Mouse (Mus musculus) heart, embryonic 16.5 days (tissue): ENCODE results near the gene Dspp. TPM values are rescaled to one million over a fixed set of nuclear protein-coding genes. Genes with fewer than 3 reads are reported as not detected.

Source experiments
- ATAC-seq: fragments of 200-750 bp; cut with Nextera tagmentation; replicated peaks from 2 replicates; pipeline ENCODE4 v1.8.0; 2017; ENCODE audit warnings: moderate number of reproducible peaks; ENCODE audit not compliant: insufficient read depth, low FRiP score; ENCODE audit errors: extremely low read depth
- H3K27ac ChIP-seq: fragments of 300-500 bp; sonication (generic); 2 replicates; pipeline ENCODE4 v1.5.1; 2014; ENCODE audit warnings: mild to moderate bottlenecking, low read length, control low read depth, moderate library complexity
- H3K27me3 ChIP-seq: fragments of 300-500 bp; sonication (generic); 2 replicates; pipeline ENCODE4 v1.6.1; 2014; ENCODE audit warnings: low read length, mixed read lengths; ENCODE audit not compliant: control insufficient read depth, insufficient read depth
- H3K36me3 ChIP-seq: fragments of 300-500 bp; sonication (generic); 2 replicates; pipeline ENCODE4 v1.6.1; 2014; ENCODE audit not compliant: control insufficient read depth, insufficient read depth
- H3K4me1 ChIP-seq: fragments of 300-500 bp; sonication (generic); 2 replicates; pipeline ENCODE4 v1.6.1; 2014; ENCODE audit warnings: low read length, mixed read lengths; ENCODE audit not compliant: control insufficient read depth, insufficient read depth
- H3K4me2 ChIP-seq: fragments of 300-500 bp; sonication (generic); 2 replicates; pipeline ENCODE4 v1.6.1; 2014; ENCODE audit warnings: low read depth, mild to moderate bottlenecking, control low read depth, low read length
- H3K4me3 ChIP-seq: fragments of 300-500 bp; sonication (generic); 2 replicates; pipeline ENCODE4 v1.5.1; 2014; ENCODE audit warnings: mild to moderate bottlenecking, control low read depth, low read length
- H3K9ac ChIP-seq: fragments of 300-500 bp; sonication (generic); 2 replicates; pipeline ENCODE4 v1.6.1; 2014; ENCODE audit warnings: low read length, control low read depth
- H3K9me3 ChIP-seq: fragments of 300-500 bp; sonication (generic); replicated peaks from 2 replicates; pipeline ENCODE4 v1.6.1; 2016; ENCODE audit warnings: low read length; ENCODE audit not compliant: control insufficient read depth
- WGBS: fragments of 180-500 bp; shearing (Covaris S2); extraction: QIAGEN DNeasy Blood & Tissue Kit; methylation state at CpG from one replicate; pipeline ENCODE4 v1.1.7; 2014; 5-methylcytosine and 5-hydroxymethylcytosine counted together
- polyA plus RNA-seq: library from polyadenylated mRNA; unstranded; fragments of >200 nt; fragmentation: Nextera tagmentation; extraction: Ambion mirVana; gene quantifications from 2 replicates; pipeline ENCODE4 v1.2.1, GENCODE M21; 2015

The Dspp gene
- polyA plus RNA-seq, 1 experiment from 2014 or later: not detected

- H3K36me3 ChIP-seq: no peaks in the 10 kb centered on the region
- no peak overlapping the region for H3K27ac ChIP-seq
- no peak for ATAC-seq
- H3K4me2 ChIP-seq: no peak overlapping the region
- no peak overlapping the region for H3K9ac ChIP-seq
- 65% methylated on average over 10 of the region's 10 CpGs for WGBS
- H3K4me1 ChIP-seq: no peaks in the 10 kb centered on the region
- H3K4me3 ChIP-seq: no peak overlapping the region
- no peaks in the 10 kb centered on the region for H3K27me3 ChIP-seq
- no peaks in the 10 kb centered on the region for H3K9me3 ChIP-seq
Measured at GRCm38 (mm10) chr5:104137920-104138541, 32.5 kb upstream of the Dspp start.

GRCm38 (mm10) chr5:104141067-104141466 is 29.4 kb upstream of the Dspp start:
- Histone ChIP-seq H3K4me3 (no peak overlapping the region), H3K36me3 (no peaks in the 10 kb centered on the region), H3K9ac (no peak overlapping the region), H3K4me1 (no peaks in the 10 kb centered on the region), H3K27me3 (no peaks in the 10 kb centered on the region), H3K9me3 (no peaks in the 10 kb centered on the region), H3K4me2 (no peak overlapping the region), H3K27ac (no peak overlapping the region)
- WGBS: 69% methylated on average over 2 of the region's 2 CpGs
- no peak for ATAC-seq

DNA sequence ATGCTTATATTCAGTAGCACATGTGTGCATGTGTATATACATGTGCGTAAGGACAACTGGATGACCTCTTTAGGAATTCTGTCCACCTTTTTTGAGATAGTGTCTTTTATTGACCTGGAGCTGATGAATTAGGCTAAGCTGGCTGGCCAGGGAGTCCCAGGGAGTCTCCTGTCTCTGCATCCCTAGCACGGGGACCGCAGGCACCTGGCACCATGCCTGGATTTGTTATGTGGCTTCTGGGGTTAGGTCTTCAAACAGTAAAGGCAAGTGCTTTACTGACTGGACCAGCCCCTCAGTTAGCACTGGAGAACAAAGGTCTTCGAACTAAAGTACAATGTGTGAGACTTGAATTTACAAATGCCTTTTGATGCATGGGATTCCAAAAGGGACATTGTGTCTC is 26.5 kb upstream of the Dspp start:
- Histone ChIP-seq H3K4me1 (no peaks in the 10 kb centered on the region), H3K4me2 (no peak overlapping the region), H3K27me3 (no peaks in the 10 kb centered on the region), H3K9ac (no peak overlapping the region), H3K4me3 (no peak overlapping the region), H3K27ac (no peak overlapping the region), H3K9me3 (no peaks in the 10 kb centered on the region), H3K36me3 (no peaks in the 10 kb centered on the region)
- WGBS: 74% methylated on average over 4 of the region's 4 CpGs
- ATAC-seq: no peak

GRCm38 (mm10) chr5:104149349-104149748 is 21.2 kb upstream of the Dspp start:
- Histone ChIP-seq H3K9ac (no peak overlapping the region), H3K4me2 (no peak overlapping the region), H3K9me3 (peaks cover 4% of the 10 kb centered on the region; the same call in 1 of the 2 replicates), H3K4me1 (no peaks in the 10 kb centered on the region), H3K36me3 (no peaks in the 10 kb centered on the region), H3K27ac (no peak overlapping the region; the same call in 1 of the 2 replicates), H3K4me3 (no peak overlapping the region), H3K27me3 (no peaks in the 10 kb centered on the region)
- no peak; the same call in 1 of the 2 replicates for ATAC-seq
- WGBS: 54% methylated on average over 7 of the region's 7 CpGs

GRCm38 (mm10) chr5:104150196-104150595 is 20.3 kb upstream of the Dspp start:
- Histone ChIP-seq H3K36me3 (no peaks in the 10 kb centered on the region), H3K27me3 (no peaks in the 10 kb centered on the region), H3K27ac (no peak overlapping the region), H3K9ac (no peak overlapping the region), H3K4me2 (no peak overlapping the region), H3K4me1 (no peaks in the 10 kb centered on the region), H3K4me3 (no peak overlapping the region), H3K9me3 (peaks cover 4% of the 10 kb centered on the region; the same call in 1 of the 2 replicates)
- no peak for ATAC-seq
- 81% methylated on average over 6 of the region's 6 CpGs for WGBS

- no peaks in the 10 kb centered on the region for H3K27me3 ChIP-seq
- no peaks in the 10 kb centered on the region for H3K9me3 ChIP-seq
- no peak overlapping the region for H3K4me2 ChIP-seq
- H3K4me1 ChIP-seq: no peaks in the 10 kb centered on the region
- no peak overlapping the region for H3K27ac ChIP-seq
- H3K9ac ChIP-seq: no peak overlapping the region
- H3K36me3 ChIP-seq: no peaks in the 10 kb centered on the region
- WGBS: 69% methylated on average over 7 of the region's 7 CpGs
- ATAC-seq: no peak
- no peak overlapping the region for H3K4me3 ChIP-seq
Measured at GRCm38 (mm10) chr5:104157701-104158100, 12.8 kb upstream of the Dspp start.

DNA sequence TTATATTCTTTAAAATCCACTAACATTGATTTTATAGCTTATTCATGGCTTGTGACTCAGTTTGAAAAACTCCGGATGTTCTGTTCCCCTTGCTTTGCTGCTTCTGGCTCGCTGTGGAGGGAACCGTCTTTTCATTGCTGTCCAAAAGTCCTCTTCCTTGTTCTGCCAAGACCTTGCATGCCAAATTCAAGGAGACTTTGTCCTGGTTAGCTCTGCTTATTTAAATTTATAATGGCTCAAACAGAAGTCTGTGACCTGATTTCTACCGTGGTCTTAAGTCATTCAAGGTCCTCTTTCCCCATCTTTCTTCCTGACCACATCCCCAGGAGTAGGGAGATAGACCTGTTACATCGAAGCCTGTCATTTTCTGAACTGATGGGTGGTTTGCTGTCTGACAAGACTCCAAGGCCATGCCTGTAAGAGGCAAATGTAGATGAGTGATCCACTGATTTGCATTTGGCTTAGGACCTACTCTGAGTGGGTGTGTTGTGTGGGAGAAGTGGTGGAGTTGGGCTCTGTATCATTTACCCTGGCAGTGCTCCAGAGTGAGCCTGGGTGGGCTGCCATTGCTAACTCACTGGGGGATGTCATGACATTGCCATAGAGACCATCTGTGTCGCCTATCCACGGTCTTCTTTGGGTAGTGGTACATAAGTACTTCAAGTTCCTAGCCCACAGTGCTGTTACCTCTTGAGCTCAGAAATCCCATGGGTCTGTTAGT is 12.0 kb upstream of the Dspp start:
- Histone ChIP-seq H3K36me3 (no peaks in the 10 kb centered on the region), H3K4me3 (no peak overlapping the region), H3K27me3 (no peaks in the 10 kb centered on the region), H3K9me3 (no peaks in the 10 kb centered on the region), H3K9ac (no peak overlapping the region), H3K4me2 (no peak overlapping the region), H3K4me1 (no peaks in the 10 kb centered on the region), H3K27ac (no peak overlapping the region)
- no peak for ATAC-seq
- 65% methylated on average over 7 of the region's 7 CpGs for WGBS

DNA sequence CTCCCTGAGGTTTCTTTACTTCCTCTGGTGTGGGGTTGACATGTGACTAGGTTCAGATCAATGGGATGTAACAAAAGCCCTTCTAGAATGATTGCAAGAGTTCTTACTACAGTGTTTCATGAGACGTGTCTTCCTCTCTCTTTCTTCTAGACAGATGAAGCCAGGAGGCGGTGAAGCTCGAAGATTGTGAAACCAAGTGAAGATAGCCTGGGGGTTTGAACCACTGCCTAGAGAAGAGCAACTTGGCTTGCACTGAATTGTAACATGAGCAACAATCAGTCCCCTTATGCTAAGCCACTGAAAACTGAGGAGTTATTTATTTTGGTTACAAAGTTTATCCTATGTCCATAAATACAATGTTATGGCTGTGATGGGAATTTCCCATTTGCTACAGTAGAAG is 9.9 kb upstream of the Dspp start:
- no peak overlapping the region for H3K4me2 ChIP-seq
- no peaks in the 10 kb centered on the region for H3K27me3 ChIP-seq
- no peak for ATAC-seq
- no peaks in the 10 kb centered on the region for H3K36me3 ChIP-seq
- H3K27ac ChIP-seq: no peak overlapping the region
- no peaks in the 10 kb centered on the region for H3K9me3 ChIP-seq
- no peaks in the 10 kb centered on the region for H3K4me1 ChIP-seq
- no peak overlapping the region for H3K4me3 ChIP-seq
- no peak overlapping the region for H3K9ac ChIP-seq
- WGBS: 73% methylated on average over 3 of the region's 3 CpGs

DNA sequence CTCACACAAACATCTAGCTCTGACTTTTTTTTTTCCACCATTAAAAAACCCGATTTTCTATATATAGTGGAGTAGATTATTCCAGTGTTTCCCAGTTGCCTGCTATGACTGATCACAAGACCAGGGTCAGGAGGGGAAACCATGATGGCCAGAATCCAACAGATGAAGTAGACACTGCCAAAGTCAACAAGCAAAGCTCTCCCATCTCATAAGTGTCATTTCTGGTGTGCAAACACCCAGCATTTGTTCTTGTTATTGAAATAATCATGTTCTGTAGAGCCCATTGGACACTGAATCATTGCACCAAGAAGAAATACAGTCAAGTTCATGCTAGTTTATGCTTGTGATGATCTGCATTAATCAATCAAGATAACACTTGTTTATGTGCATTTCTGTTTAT is 9.1 kb upstream of the Dspp start:
- no peaks in the 10 kb centered on the region for H3K27me3 ChIP-seq
- H3K27ac ChIP-seq: no peak overlapping the region
- H3K9ac ChIP-seq: no peak overlapping the region
- no peaks in the 10 kb centered on the region for H3K4me1 ChIP-seq
- H3K9me3 ChIP-seq: no peaks in the 10 kb centered on the region
- H3K36me3 ChIP-seq: no peaks in the 10 kb centered on the region
- ATAC-seq: no peak
- WGBS: 38% methylated on average over 1 of the region's 1 CpGs
- H3K4me2 ChIP-seq: no peak overlapping the region
- H3K4me3 ChIP-seq: no peak overlapping the region
